Mouse (Mus musculus): ENCODE results near the gene Mfap3. TPM values are rescaled to one million over a fixed set of nuclear protein-coding genes. Genes with fewer than 3 reads are reported as not detected.

Mfap3 gene
- polyA plus RNA-seq (2015; fragmentation: Nextera tagmentation; extraction: Ambion mirVana): 11.9 and 12.4 TPM in 2 replicates

DNA sequence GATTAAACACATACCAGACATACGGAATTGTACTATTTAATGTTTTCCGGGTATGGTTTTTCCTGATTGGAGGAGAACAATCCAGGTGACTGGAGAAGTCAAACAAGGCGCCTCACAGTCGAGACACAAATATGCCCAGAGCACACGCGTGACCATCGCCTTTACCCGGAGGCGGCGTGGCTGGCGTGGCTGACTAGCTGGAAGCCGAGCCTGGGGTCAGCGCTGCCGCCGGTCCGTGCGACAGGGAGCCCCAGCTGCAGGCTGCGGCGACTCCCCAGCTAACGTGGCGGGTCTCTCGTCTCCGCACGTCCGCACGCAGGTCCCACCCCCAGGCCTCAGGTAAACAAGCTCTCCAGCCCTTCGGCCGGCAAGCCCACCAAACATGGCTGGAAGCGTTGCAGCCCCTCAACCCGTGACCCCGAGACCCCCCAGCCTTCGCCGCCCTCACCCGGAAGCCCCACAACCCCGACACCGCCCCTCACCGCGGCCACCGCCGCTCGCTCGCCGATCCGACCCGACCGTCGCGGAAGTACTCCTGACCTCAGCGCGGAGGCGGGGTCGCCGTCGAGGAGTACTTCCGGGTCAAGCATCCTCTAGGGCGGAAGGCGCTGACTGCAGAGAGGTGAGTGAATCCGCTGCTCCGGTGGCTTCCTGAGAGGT, at the start of gene Mfap3, which contains the start of gene Fam114a2:
Mfap3 (plus strand) TSS at position 574 of the 660 bp plus-strand sequence.
Fam114a2 (minus strand) TSS at position 527 of the 660 bp plus-strand sequence.
- Histone ChIP-seq H3K36me3 (ENCODE audit: control insufficient read depth, insufficient read depth) (no peaks in the 10 kb centered on the region), H3K4me1 (ENCODE audit: control insufficient read depth, low read depth, low read length) (peaks cover 10% of the 10 kb centered on the region), H3K4me3 (ENCODE audit: low read depth, low read length) (peak within 1 kb of the TSS; percentile 89), H3K4me2 (ENCODE audit: low read depth, low read length) (peak within 1 kb of the TSS; percentile 65), H3K27me3 (ENCODE audit: control insufficient read depth, insufficient read depth, low read depth, low read length) (no peaks in the 10 kb centered on the region), H3K9me3 (replicated peaks; ENCODE audit: control insufficient read depth, low read length) (no peaks in the 10 kb centered on the region), H3K9ac (ENCODE audit: low read depth, low read length) (peak within 1 kb of the TSS; percentile 88), H3K27ac (ENCODE audit: low read length) (peak within 1 kb of the TSS; percentile 75)
- peak; percentile 96 for ATAC-seq (ENCODE audit: low read depth)
- under 1% methylated on average over 59 of the region's 59 CpGs for WGBS (ENCODE audit: insufficient replicate concordance)

DNA sequence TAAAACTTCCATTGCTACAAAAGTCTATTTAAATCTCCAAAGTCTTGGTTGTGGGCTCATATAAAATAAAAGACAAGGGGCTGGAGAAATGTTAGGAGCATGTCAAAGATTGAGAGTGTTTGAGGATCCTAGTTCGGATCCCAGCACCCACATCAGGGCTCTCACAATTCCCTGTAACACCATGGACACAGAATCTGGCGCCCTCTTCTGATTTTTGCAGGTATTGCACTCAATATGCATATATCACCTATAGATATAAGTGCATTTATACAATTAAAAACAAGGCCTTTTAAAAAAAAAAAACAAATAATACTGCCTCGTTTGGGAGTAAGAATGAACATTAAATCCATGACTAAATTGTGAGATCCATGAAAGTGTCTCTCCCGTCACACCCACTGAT, 49.8 kb upstream of the Mfap3 start:
- Histone ChIP-seq H3K4me1 (ENCODE audit: control insufficient read depth, low read depth, low read length) (no peaks in the 10 kb centered on the region), H3K27me3 (ENCODE audit: control insufficient read depth, insufficient read depth, low read depth, low read length) (no peaks in the 10 kb centered on the region), H3K4me3 (ENCODE audit: low read depth, low read length) (no peak overlapping the region), H3K9me3 (replicated peaks; ENCODE audit: control insufficient read depth, low read length) (no peaks in the 10 kb centered on the region), H3K4me2 (ENCODE audit: low read depth, low read length) (no peak overlapping the region), H3K9ac (ENCODE audit: low read depth, low read length) (no peak overlapping the region), H3K27ac (ENCODE audit: low read length) (no peak overlapping the region), H3K36me3 (ENCODE audit: control insufficient read depth, insufficient read depth) (no peaks in the 10 kb centered on the region)
- 48% methylated on average over 4 of the region's 4 CpGs for WGBS (ENCODE audit: insufficient replicate concordance)
- ATAC-seq (ENCODE audit: low read depth): no peak

DNA sequence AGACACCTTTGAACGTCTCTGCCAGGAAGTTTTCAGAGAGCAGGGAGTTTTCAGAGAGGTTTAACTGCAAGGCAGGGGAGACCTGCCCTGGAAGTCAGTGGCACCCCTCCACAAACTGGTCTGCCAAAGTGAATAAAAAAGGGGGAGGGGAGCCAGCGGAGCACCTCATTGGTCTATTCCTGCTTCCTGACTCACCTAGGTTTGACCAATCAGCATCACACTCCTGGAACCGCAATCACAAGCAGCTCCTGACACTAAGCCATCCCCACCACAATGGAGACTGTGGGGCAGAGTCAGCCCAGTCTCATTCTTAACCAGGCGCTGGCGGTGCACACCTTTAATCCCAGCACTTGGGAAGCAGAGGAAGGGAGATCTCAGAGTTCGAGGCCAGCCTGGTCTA, 48.4 kb upstream of the Mfap3 start:
- Histone ChIP-seq H3K36me3 (ENCODE audit: control insufficient read depth, insufficient read depth) (no peaks in the 10 kb centered on the region), H3K27ac (ENCODE audit: low read length) (no peak overlapping the region), H3K9ac (ENCODE audit: low read depth, low read length) (no peak overlapping the region), H3K4me3 (ENCODE audit: low read depth, low read length) (no peak overlapping the region), H3K4me2 (ENCODE audit: low read depth, low read length) (no peak overlapping the region), H3K27me3 (ENCODE audit: control insufficient read depth, insufficient read depth, low read depth, low read length) (no peaks in the 10 kb centered on the region), H3K9me3 (replicated peaks; ENCODE audit: control insufficient read depth, low read length) (no peaks in the 10 kb centered on the region), H3K4me1 (ENCODE audit: control insufficient read depth, low read depth, low read length) (no peaks in the 10 kb centered on the region)
- 45% methylated on average over 6 of the region's 6 CpGs for WGBS (ENCODE audit: insufficient replicate concordance)
- no peak for ATAC-seq (ENCODE audit: low read depth)

DNA sequence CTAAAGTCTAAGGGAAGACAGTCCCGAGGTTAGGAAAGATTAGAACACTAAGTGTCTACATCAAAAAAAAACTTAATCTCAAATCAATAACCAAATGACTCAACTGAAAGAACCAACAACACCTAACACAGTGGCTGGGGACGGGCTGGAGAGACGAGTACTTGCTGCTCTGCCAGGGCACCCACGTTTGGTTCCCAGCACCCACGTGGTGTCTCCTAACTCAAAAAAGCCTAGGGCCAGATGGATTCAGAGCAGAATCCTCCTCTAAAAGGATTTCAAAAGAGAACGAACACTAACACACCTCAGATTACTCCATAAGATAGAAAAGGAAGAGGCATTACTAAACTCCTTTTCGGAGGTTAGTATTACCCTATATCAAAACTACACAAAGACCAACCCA, 47.5 kb upstream of the Mfap3 start:
- WGBS (ENCODE audit: insufficient replicate concordance): 56% methylated on average over 7 of the region's 7 CpGs
- Histone ChIP-seq H3K4me3 (ENCODE audit: low read depth, low read length) (no peak overlapping the region), H3K9me3 (replicated peaks; ENCODE audit: control insufficient read depth, low read length) (no peaks in the 10 kb centered on the region), H3K27ac (ENCODE audit: low read length) (no peak overlapping the region), H3K9ac (ENCODE audit: low read depth, low read length) (no peak overlapping the region), H3K4me2 (ENCODE audit: low read depth, low read length) (no peak overlapping the region), H3K27me3 (ENCODE audit: control insufficient read depth, insufficient read depth, low read depth, low read length) (no peaks in the 10 kb centered on the region), H3K4me1 (ENCODE audit: control insufficient read depth, low read depth, low read length) (no peaks in the 10 kb centered on the region), H3K36me3 (ENCODE audit: control insufficient read depth, insufficient read depth) (no peaks in the 10 kb centered on the region)
- no peak for ATAC-seq (ENCODE audit: low read depth)

DNA sequence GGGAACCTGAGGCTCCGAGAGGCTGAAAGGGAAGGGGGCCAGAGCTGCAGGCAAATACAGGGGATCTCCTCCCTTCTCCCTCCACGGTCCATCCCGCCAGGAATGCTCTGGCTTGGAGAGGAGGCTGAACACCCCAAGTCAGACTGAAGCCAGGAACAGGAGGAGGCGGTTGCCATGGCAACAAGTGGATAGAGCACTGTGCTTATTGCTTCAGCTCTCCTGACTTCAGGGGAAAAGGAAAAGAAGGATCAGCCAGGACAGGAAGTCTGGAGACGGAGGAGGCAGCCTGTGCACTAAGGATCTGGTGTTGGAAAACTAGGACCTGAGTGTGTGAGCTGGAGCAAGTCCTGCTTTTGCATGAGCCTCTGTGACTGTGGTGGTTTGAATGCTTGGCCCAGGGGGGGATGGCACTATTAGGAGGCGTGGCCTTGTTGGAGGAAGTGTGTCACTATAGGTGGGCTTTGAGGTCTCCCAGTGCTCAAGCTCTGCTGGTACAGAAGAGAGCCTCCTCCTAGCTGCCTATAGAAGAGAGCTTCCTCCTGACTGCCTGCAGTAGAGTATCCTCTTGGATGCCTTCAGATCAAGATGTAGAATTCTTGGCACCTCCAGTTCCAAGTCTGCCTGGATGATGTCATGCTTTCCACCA, 44.0 kb upstream of the Mfap3 start:
- ATAC-seq (ENCODE audit: low read depth): no peak
- Histone ChIP-seq H3K27ac (ENCODE audit: low read length) (no peak overlapping the region), H3K27me3 (ENCODE audit: control insufficient read depth, insufficient read depth, low read depth, low read length) (no peaks in the 10 kb centered on the region), H3K36me3 (ENCODE audit: control insufficient read depth, insufficient read depth) (no peaks in the 10 kb centered on the region), H3K9ac (ENCODE audit: low read depth, low read length) (no peak overlapping the region), H3K4me1 (ENCODE audit: control insufficient read depth, low read depth, low read length) (no peaks in the 10 kb centered on the region), H3K4me3 (ENCODE audit: low read depth, low read length) (no peak overlapping the region), H3K4me2 (ENCODE audit: low read depth, low read length) (no peak overlapping the region), H3K9me3 (replicated peaks; ENCODE audit: control insufficient read depth, low read length) (no peaks in the 10 kb centered on the region)
- 60% methylated on average over 6 of the region's 6 CpGs for WGBS (ENCODE audit: insufficient replicate concordance)

DNA sequence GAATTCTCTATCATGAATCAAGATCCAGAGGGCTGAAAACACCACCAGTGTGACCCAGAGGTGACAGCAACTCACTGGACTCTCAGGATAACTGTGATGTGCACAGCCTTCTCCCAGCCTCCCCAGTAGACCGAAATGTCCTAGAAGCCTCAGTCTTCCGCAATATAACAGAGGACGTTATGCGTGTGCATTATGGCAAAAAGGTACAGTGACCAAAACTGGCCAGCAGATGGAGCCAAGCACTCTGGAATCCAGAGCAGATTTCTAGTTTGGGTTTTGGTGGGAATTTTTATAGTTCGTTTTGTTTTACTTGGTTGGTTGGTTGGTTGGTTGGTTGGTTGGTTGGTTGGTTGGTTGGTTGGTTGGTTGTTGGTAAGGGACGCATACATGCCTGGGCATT, 43.3 kb upstream of the Mfap3 start:
- no peaks in the 10 kb centered on the region for H3K4me1 ChIP-seq (ENCODE audit: control insufficient read depth, low read depth, low read length)
- no peak for ATAC-seq (ENCODE audit: low read depth)
- no peak overlapping the region for H3K4me3 ChIP-seq (ENCODE audit: low read depth, low read length)
- 31% methylated on average over 6 of the region's 6 CpGs for WGBS (ENCODE audit: insufficient replicate concordance)
- no peaks in the 10 kb centered on the region for H3K27me3 ChIP-seq (ENCODE audit: control insufficient read depth, insufficient read depth, low read depth, low read length)
- no peaks in the 10 kb centered on the region for H3K36me3 ChIP-seq (ENCODE audit: control insufficient read depth, insufficient read depth)
- no peak overlapping the region for H3K4me2 ChIP-seq (ENCODE audit: low read depth, low read length)
- no peak overlapping the region for H3K9ac ChIP-seq (ENCODE audit: low read depth, low read length)
- H3K27ac ChIP-seq (ENCODE audit: low read length): no peak overlapping the region
- H3K9me3 ChIP-seq (replicated peaks; ENCODE audit: control insufficient read depth, low read length): no peaks in the 10 kb centered on the region

DNA sequence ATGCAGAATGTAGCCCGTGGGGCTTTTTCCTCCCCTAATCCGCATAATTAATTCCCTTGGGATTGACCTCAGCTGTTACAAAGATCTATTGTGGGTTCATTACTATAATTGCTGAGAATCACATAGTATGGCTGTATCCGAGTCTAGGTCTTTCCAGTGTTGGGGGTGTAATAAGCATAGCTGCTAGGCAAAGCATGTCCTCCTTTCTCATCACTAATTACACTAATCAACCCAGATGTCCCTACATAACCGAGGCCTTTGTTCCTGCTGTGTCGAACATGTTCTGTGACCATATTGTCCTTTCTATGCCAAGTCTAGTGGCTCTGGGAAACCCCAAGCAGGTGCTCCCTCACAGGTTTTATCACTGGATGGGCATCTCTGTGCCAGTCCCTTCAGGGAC, 40.4 kb upstream of the Mfap3 start:
- no peak overlapping the region for H3K27ac ChIP-seq (ENCODE audit: low read length)
- no peaks in the 10 kb centered on the region for H3K4me1 ChIP-seq (ENCODE audit: control insufficient read depth, low read depth, low read length)
- no peaks in the 10 kb centered on the region for H3K27me3 ChIP-seq (ENCODE audit: control insufficient read depth, insufficient read depth, low read depth, low read length)
- H3K4me2 ChIP-seq (ENCODE audit: low read depth, low read length): no peak overlapping the region
- H3K9ac ChIP-seq (ENCODE audit: low read depth, low read length): no peak overlapping the region
- 74% methylated on average over 5 of the region's 5 CpGs for WGBS (ENCODE audit: insufficient replicate concordance)
- H3K36me3 ChIP-seq (ENCODE audit: control insufficient read depth, insufficient read depth): peaks cover under 1% of the 10 kb centered on the region
- no peaks in the 10 kb centered on the region for H3K9me3 ChIP-seq (replicated peaks; ENCODE audit: control insufficient read depth, low read length)
- no peak overlapping the region for H3K4me3 ChIP-seq (ENCODE audit: low read depth, low read length)
- no peak for ATAC-seq (ENCODE audit: low read depth)

DNA sequence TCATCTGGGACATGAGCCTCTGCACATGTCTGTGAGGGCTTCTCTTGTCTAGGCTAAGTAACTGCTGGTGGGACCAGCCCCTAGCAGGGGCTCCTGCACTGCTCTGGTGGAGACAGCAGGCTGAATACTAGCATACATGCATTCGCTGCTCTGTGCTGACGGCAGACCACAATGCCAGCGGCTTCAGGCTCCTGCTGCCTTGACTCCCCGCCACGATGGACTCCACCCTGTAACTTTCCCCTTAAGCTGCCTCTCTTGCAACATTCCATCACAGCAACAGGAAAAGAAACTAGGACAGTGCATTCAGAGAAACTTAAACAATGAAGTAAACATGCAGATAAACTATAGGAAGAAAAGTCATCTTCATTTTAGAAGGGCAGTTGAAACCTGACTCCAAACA, 30.0 kb upstream of the Mfap3 start:
- Histone ChIP-seq H3K27me3 (ENCODE audit: control insufficient read depth, insufficient read depth, low read depth, low read length) (no peaks in the 10 kb centered on the region), H3K4me1 (ENCODE audit: control insufficient read depth, low read depth, low read length) (no peaks in the 10 kb centered on the region), H3K4me2 (ENCODE audit: low read depth, low read length) (no peak overlapping the region), H3K36me3 (ENCODE audit: control insufficient read depth, insufficient read depth) (peaks cover 13% of the 10 kb centered on the region; the same call in 1 of the 2 replicates), H3K9ac (ENCODE audit: low read depth, low read length) (no peak overlapping the region), H3K4me3 (ENCODE audit: low read depth, low read length) (no peak overlapping the region), H3K9me3 (replicated peaks; ENCODE audit: control insufficient read depth, low read length) (no peaks in the 10 kb centered on the region), H3K27ac (ENCODE audit: low read length) (no peak overlapping the region)
- no peak for ATAC-seq (ENCODE audit: low read depth)
- 66% methylated on average over 5 of the region's 5 CpGs for WGBS (ENCODE audit: insufficient replicate concordance)

DNA sequence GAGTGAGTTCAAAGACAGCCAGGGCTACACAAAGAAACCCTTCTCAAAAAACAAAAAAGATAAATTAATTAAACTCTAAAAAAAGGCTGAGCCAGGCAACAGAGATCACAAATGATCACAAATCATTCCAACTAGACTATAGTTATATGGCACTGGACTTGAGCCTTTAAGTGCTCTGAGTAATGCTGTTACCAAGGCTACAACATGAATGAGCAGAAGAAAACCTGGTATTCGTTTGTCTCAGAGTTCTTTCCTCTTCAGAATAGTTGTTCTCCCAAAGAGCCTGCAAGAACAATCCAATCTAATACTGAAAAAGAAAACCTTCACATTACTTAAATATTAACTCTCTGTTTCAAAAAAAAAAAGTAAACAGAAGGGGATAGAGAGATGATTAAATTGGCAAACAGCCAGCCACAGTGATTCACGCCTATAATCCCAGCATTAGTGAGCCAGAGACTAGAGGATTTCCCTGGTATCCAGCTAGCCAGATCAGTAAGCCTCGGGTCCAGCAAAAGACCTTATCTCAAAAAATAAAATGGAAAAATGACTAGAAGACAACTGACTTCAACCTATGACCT, 21.9 kb upstream of the Mfap3 start:
- WGBS (ENCODE audit: insufficient replicate concordance): 62% methylated on average over 3 of the region's 3 CpGs
- no peak for ATAC-seq (ENCODE audit: low read depth)
- Histone ChIP-seq H3K27ac (ENCODE audit: low read length) (no peak overlapping the region), H3K9me3 (replicated peaks; ENCODE audit: control insufficient read depth, low read length) (no peaks in the 10 kb centered on the region), H3K36me3 (ENCODE audit: control insufficient read depth, insufficient read depth) (peaks cover 16% of the 10 kb centered on the region), H3K4me3 (ENCODE audit: low read depth, low read length) (no peak overlapping the region), H3K27me3 (ENCODE audit: control insufficient read depth, insufficient read depth, low read depth, low read length) (no peaks in the 10 kb centered on the region), H3K4me1 (ENCODE audit: control insufficient read depth, low read depth, low read length) (peaks cover under 1% of the 10 kb centered on the region; the same call in 1 of the 2 replicates), H3K4me2 (ENCODE audit: low read depth, low read length) (no peak overlapping the region), H3K9ac (ENCODE audit: low read depth, low read length) (no peak overlapping the region)

All from liver, embryonic 16.5 days (tissue).